Mouse (Mus musculus) lung, adult 2 months (tissue): ENCODE results near the gene 2810021J22Rik.

Experiments
- CTCF ChIP-seq: fragments of 200-500 bp; IDR thresholded peaks from 2 replicates; pipeline ENCODE4 v1.5.1; 2011; ENCODE audit warnings: mild to moderate bottlenecking, low read length, control low read depth; ENCODE audit not compliant: insufficient read depth
- POLR2A ChIP-seq: fragments of 200-500 bp; IDR thresholded peaks from 2 replicates; pipeline ENCODE4 v1.6.1; 2011; ENCODE audit warnings: low read depth, mild to moderate bottlenecking, control low read depth, low read length, borderline replicate concordance; ENCODE audit errors: extremely low read depth

DNA sequence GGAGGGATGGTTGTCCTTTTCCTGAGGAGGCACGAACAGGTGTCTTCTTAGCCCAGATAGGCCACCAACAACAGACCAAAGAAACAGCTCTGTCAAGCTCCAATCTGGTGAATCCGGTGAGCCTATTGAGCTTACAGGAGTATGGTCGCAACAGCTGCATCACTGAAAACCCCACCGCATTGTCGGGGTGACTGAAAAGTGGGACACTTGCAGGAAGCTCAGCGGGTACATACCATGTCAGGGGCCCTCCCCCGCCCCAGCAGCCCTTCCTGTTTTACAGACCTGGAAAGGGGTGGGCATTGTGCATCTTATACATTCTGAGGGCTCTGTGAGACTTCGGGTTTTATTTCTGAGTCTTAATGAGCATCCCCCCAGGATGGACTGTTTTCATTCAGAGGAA lies 16.7 kb downstream of the 2810021J22Rik start:
- no peak for TF ChIP-seq CTCF
- no peak for TF ChIP-seq POLR2A
